Mouse (Mus musculus) forebrain, embryonic 14.5 days (tissue): ENCODE data around the gene Gm17654. TPM values are rescaled to one million over a fixed set of nuclear protein-coding genes. Genes with fewer than 3 reads are reported as not detected.
"Not testable (repeated sequence)": the region's sequence is repeated elsewhere in the genome, so short reads cannot be mapped to it uniquely, and the experiment has no call there.

Source experiments
- ATAC-seq: fragments of 200-750 bp; cut with Nextera tagmentation; 2 replicates; pipeline ENCODE4 v1.8.0; 2017; ENCODE audit warnings: mild to moderate bottlenecking, moderate library complexity
- DNase-seq: peaks from one replicate; pipeline ENCODE4 v3.0.0-alpha.2; 2015; ENCODE audit warnings: low spot score
- H3K27ac ChIP-seq: fragments of 300-500 bp; sonication (generic); 2 replicates; pipeline ENCODE4 v1.5.1; 2014; ENCODE audit warnings: low read depth, mild to moderate bottlenecking, control low read depth, low read length, moderate library complexity
- H3K27me3 ChIP-seq: fragments of 300-500 bp; sonication (generic); replicated peaks from 2 replicates; pipeline ENCODE4 v1.6.1; 2014; ENCODE audit warnings: low read length, control low read depth, mixed read lengths; ENCODE audit not compliant: control insufficient read depth, insufficient read depth
- H3K36me3 ChIP-seq: fragments of 300-500 bp; sonication (generic); 2 replicates; pipeline ENCODE4 v1.6.1; 2014; ENCODE audit warnings: low read length, control low read depth; ENCODE audit not compliant: control insufficient read depth, insufficient read depth
- H3K4me1 ChIP-seq: fragments of 300-500 bp; sonication (generic); 2 replicates; pipeline ENCODE4 v1.6.1; 2014; ENCODE audit warnings: antibody characterized with exemption, low read length, control low read depth; ENCODE audit not compliant: control insufficient read depth, insufficient read depth
- H3K4me2 ChIP-seq: fragments of 300-500 bp; sonication (generic); 2 replicates; pipeline ENCODE4 v1.6.1; 2014; ENCODE audit warnings: mild to moderate bottlenecking, control low read depth, low read length
- H3K4me3 ChIP-seq: fragments of 300-500 bp; sonication (generic); 2 replicates; pipeline ENCODE4 v1.5.1; 2014; ENCODE audit warnings: low read depth, low read length, control low read depth
- H3K9ac ChIP-seq: fragments of 300-500 bp; sonication (generic); 2 replicates; pipeline ENCODE4 v1.6.1; 2014; ENCODE audit warnings: mild to moderate bottlenecking, low read length, control low read depth, moderate library complexity
- H3K9me3 ChIP-seq: fragments of 300-500 bp; sonication (generic); replicated peaks from 2 replicates; pipeline ENCODE4 v1.6.1; 2016; ENCODE audit warnings: low read length, control low read depth, mixed read lengths; ENCODE audit not compliant: control insufficient read depth
- WGBS: fragments of 180-500 bp; shearing (Covaris S2); extraction: QIAGEN DNeasy Blood & Tissue Kit; methylation state at CpG from one replicate; pipeline ENCODE4 v1.1.7; 2014; 5-methylcytosine and 5-hydroxymethylcytosine counted together
- polyA plus RNA-seq: library from polyadenylated mRNA; unstranded; fragments of >200 nt; fragmentation: Nextera tagmentation; extraction: Ambion mirVana; gene quantifications from 2 replicates; pipeline ENCODE4 v1.2.1, GENCODE M21; 2014

Gm17654 gene
- polyA plus RNA-seq, 1 experiment from 2014 or later: not detected

DNA sequence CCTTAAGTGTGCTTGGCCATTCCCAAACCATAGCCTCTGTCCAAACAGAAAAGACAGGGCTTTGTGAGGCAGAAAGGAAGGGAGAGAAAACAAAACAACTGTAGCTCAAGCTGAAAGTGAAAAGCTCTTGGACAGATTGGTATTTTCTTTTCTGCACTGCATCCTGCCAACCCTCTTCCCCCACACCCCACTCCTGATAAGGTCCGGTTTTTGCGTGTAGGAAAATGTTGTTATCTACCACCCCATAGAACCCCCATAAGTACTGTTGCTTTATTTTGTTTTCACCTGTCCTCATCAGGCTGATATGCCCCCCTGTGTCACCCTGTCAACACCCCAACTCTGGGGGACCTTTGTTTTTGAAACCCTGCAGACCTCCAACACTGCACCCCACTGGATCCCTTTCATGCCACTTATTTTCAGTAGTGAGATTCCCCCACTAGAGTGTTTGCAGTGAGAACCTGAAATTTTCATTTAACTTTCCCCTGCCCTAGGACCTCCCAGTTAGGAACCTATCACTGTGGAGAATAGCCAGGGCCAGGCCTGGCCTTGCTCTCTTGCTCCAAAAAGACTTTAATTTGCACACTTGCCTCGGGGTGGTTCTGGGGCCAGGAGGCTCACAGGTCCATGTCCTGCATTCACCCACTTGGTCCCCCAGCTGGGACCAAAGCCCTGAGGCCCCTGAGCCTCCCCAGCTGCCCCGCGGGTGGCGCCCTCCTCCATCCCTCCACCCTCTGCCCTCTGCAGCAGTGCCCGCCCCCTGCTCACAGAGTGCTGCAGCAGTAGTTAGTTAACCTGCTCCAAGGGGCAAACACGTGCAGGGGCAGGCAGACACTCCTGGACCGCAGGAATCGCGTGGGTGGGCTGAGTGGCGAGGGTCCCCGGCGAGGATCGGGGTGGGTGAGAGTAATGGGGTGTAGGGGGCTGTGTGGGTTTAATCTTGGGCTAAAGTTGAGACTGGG lies 47.6 kb downstream of the Gm17654 start:
- H3K4me1 ChIP-seq, H3K4me3 ChIP-seq, H3K36me3 ChIP-seq, DNase-seq, H3K27me3 ChIP-seq, H3K27ac ChIP-seq, ATAC-seq, H3K9me3 ChIP-seq, H3K9ac ChIP-seq, H3K4me2 ChIP-seq: not testable (repeated sequence)
- WGBS: 28% methylated on average over 14 of the region's 15 CpGs

Other genes starting within 250 kb of the Gm17654 start
- gene 1700001F09Rik, start 231.3 kb downstream of the Gm17654 start, polyA plus RNA-seq: not detected in 2 replicates
- not detected in 2 replicates for gene Gm8138, start 162.8 kb downstream of the Gm17654 start, polyA plus RNA-seq
- gene Gm5799, start 35.6 kb downstream of the Gm17654 start, polyA plus RNA-seq: not detected in 2 replicates
- not detected in 2 replicates for gene Gm10375, start 28.9 kb upstream of the Gm17654 start, polyA plus RNA-seq
- not detected in 2 replicates for gene Gm8165, start 98.1 kb upstream of the Gm17654 start, polyA plus RNA-seq
- 1.5 and 2.2 TPM in 2 replicates for gene Gm7324, start 118.7 kb upstream of the Gm17654 start, polyA plus RNA-seq
- not detected in 2 replicates for gene Gm16506, start 148.3 kb upstream of the Gm17654 start, polyA plus RNA-seq
- not detected in 2 replicates for gene Gm6526, start 168.7 kb upstream of the Gm17654 start, polyA plus RNA-seq
- gene Gm8180, start 205.6 kb upstream of the Gm17654 start, polyA plus RNA-seq: not detected in 2 replicates